Mouse (Mus musculus) kidney, adult 18-20 months (tissue): ENCODE measurements around the gene Gm30083.

ENCODE experiments used
- DNase-seq: peaks from one replicate; pipeline ENCODE4 v3.0.0; 2021

Gene Gm30083

GRCm38 (mm10) chr14:33958841-33959240, 56.1 kb downstream of the Gm30083 start:
- no peak for DNase-seq

GRCm38 (mm10) chr14:33958186-33958585, 56.8 kb downstream of the Gm30083 start:
- DNase-seq: no peak

GRCm38 (mm10) chr14:33956055-33956454, 58.9 kb downstream of the Gm30083 start:
- no peak for DNase-seq

GRCm38 (mm10) chr14:33953761-33954160, 61.2 kb downstream of the Gm30083 start, which contains the start of gene Rbp3:
Gene Rbp3 (plus strand): TSS chr14:33954003.
- DNase-seq: no peak

- DNase-seq: no peak
Observed at GRCm38 (mm10) chr14:33952233-33952981, 62.6 kb downstream of the Gm30083 start.

- no peak for DNase-seq
Observed at GRCm38 (mm10) chr14:33946125-33946524, 68.9 kb downstream of the Gm30083 start.

GRCm38 (mm10) chr14:33942222-33942621, 72.8 kb downstream of the Gm30083 start:
- DNase-seq: no peak

GRCm38 (mm10) chr14:33940739-33941138, 74.2 kb downstream of the Gm30083 start, which contains the start of gene Gdf2:
Gene Gdf2 (plus strand): TSS chr14:33941039.
- DNase-seq: no peak

- peak; percentile 64 for DNase-seq
Observed at GRCm38 (mm10) chr14:33939117-33939516, 75.9 kb downstream of the Gm30083 start.
